Mouse (Mus musculus): ENCODE measurements around the gene Isoc2b. TPM values are rescaled to one million over a fixed set of nuclear protein-coding genes. Genes with fewer than 3 reads are reported as not detected.

The Isoc2b gene
- 2.9 and 3.3 TPM in 2 replicates for polyA plus RNA-seq (2014; fragmentation: Nextera tagmentation; extraction: Ambion mirVana)

DNA sequence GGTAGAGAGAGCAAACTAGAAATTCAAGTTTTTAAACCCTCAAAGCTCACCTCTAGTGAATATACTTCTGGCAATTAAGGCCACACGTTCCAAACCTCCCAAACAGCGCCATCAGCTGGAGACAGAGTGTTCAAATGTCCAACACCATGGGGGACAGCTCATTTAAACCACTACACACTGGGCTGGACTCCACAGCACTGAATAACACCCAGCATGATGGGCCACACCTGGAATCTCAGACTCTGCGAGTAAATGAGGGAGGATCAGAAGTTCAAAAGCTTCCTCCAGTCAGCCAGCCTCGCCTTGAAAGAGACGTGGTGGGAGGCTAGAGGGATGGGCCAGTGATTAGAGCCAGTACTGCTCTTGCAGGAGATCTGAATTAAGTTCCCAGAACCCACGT lies at the start of gene Isoc2b:
Isoc2b (minus strand) TSS at position 126 of the 400 bp plus-strand sequence.
- WGBS (ENCODE audit: insufficient replicate concordance) = 55% methylated on average over 6 of the region's 6 CpGs
- Histone ChIP-seq H3K4me1 (ENCODE audit: control insufficient read depth, insufficient read depth, low read length) (0 out of 2 replicates have a peak, but pooled peaks cover 3% of the 10 kb centered on the region), H3K4me3 (ENCODE audit: low read depth, low read length) (no peak within 1 kb of the TSS), H3K27me3 (ENCODE audit: control insufficient read depth, insufficient read depth, low read length) (no peaks in the 10 kb centered on the region), H3K9me3 (replicated peaks; ENCODE audit: control insufficient read depth, low read length) (peaks cover 2% of the 10 kb centered on the region; the same call in 1 of the 2 replicates), H3K9ac (ENCODE audit: low read depth, low read length) (no peak within 1 kb of the TSS), H3K27ac (ENCODE audit: low read depth, low read length) (no peak within 1 kb of the TSS), H3K4me2 (no peak within 1 kb of the TSS), H3K36me3 (ENCODE audit: control insufficient read depth, insufficient read depth, low read length) (no peaks in the 10 kb centered on the region)
- ATAC-seq (replicated peaks; ENCODE audit: insufficient number of reproducible peaks, low FRiP score, low TSS enrichment) = no peak

DNA sequence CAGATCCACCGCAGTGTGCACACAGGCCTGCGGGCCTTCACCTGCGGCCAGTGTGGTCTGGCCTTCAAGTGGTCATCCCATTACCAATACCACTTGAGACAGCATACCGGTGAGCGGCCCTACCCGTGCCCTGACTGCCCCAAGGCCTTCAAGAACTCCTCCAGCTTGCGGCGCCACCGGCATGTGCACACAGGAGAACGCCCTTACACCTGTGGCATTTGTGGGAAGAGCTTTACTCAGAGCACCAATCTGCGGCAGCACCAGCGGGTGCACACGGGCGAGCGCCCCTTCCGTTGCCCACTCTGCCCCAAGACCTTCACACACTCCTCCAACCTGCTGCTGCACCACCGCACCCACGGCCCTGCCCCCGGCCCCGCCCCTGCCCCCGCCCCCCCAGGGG lies 49.0 kb upstream of the Isoc2b start:
- ATAC-seq (replicated peaks; ENCODE audit: insufficient number of reproducible peaks, low FRiP score, low TSS enrichment) = no peak
- Histone ChIP-seq H3K9me3 (replicated peaks; ENCODE audit: control insufficient read depth, low read length) (no peaks in the 10 kb centered on the region), H3K27ac (ENCODE audit: low read depth, low read length) (no peak overlapping the region), H3K36me3 (ENCODE audit: control insufficient read depth, insufficient read depth, low read length) (peaks cover 29% of the 10 kb centered on the region), H3K27me3 (ENCODE audit: control insufficient read depth, insufficient read depth, low read length) (no peaks in the 10 kb centered on the region), H3K9ac (ENCODE audit: low read depth, low read length) (no peak overlapping the region), H3K4me3 (ENCODE audit: low read depth, low read length) (no peak overlapping the region), H3K4me2 (no peak overlapping the region), H3K4me1 (ENCODE audit: control insufficient read depth, insufficient read depth, low read length) (peaks cover 36% of the 10 kb centered on the region)
- WGBS (ENCODE audit: insufficient replicate concordance) = 87% methylated on average over 19 of the region's 21 CpGs

- Histone ChIP-seq H3K36me3 (ENCODE audit: control insufficient read depth, insufficient read depth, low read length) (peaks cover 29% of the 10 kb centered on the region), H3K4me3 (ENCODE audit: low read depth, low read length) (no peak overlapping the region), H3K27ac (ENCODE audit: low read depth, low read length) (no peak overlapping the region), H3K4me1 (ENCODE audit: control insufficient read depth, insufficient read depth, low read length) (peaks cover 31% of the 10 kb centered on the region), H3K9me3 (replicated peaks; ENCODE audit: control insufficient read depth, low read length) (no peaks in the 10 kb centered on the region), H3K4me2 (no peak overlapping the region), H3K27me3 (ENCODE audit: control insufficient read depth, insufficient read depth, low read length) (no peaks in the 10 kb centered on the region), H3K9ac (ENCODE audit: low read depth, low read length) (no peak overlapping the region)
- 91% methylated on average over 15 of the region's 15 CpGs for whole genome bisulfite sequencing (ENCODE audit: insufficient replicate concordance)
- ATAC-seq (replicated peaks; ENCODE audit: insufficient number of reproducible peaks, low FRiP score, low TSS enrichment) = no peak
Observed at GRCm38 (mm10) chr7:4918681-4919080, 48.6 kb upstream of the Isoc2b start.

DNA sequence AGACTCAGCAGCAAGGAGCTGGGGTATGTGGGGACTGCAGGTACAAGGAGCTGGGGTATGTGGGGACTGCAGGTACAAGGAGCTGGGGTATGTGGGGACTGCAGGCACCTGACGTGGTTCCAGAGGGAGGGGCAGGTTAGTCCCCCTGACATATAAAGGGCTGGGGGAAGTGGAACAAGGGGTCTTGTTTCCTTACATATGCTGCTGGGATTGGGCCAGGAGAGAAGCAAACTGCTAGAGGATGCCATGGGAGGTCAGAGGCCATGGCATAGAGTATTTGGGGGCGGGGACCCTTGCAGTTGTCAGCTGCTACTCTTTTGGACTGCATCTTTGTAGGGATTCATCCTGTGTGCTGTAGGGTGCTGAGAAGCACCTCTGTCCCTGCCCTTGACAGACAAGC lies 47.4 kb upstream of the Isoc2b start:
- Histone ChIP-seq H3K36me3 (ENCODE audit: control insufficient read depth, insufficient read depth, low read length) (peaks cover 29% of the 10 kb centered on the region), H3K27ac (ENCODE audit: low read depth, low read length) (no peak overlapping the region), H3K4me3 (ENCODE audit: low read depth, low read length) (no peak overlapping the region), H3K9me3 (replicated peaks; ENCODE audit: control insufficient read depth, low read length) (no peaks in the 10 kb centered on the region), H3K9ac (ENCODE audit: low read depth, low read length) (peak overlapping the region; percentile 28; the same call in 1 of the 2 replicates), H3K4me1 (ENCODE audit: control insufficient read depth, insufficient read depth, low read length) (peaks cover 21% of the 10 kb centered on the region), H3K27me3 (ENCODE audit: control insufficient read depth, insufficient read depth, low read length) (no peaks in the 10 kb centered on the region), H3K4me2 (no peak overlapping the region)
- 88% methylated on average over 2 of the region's 2 CpGs for WGBS (ENCODE audit: insufficient replicate concordance)
- no peak for ATAC-seq (replicated peaks; ENCODE audit: insufficient number of reproducible peaks, low FRiP score, low TSS enrichment)

DNA sequence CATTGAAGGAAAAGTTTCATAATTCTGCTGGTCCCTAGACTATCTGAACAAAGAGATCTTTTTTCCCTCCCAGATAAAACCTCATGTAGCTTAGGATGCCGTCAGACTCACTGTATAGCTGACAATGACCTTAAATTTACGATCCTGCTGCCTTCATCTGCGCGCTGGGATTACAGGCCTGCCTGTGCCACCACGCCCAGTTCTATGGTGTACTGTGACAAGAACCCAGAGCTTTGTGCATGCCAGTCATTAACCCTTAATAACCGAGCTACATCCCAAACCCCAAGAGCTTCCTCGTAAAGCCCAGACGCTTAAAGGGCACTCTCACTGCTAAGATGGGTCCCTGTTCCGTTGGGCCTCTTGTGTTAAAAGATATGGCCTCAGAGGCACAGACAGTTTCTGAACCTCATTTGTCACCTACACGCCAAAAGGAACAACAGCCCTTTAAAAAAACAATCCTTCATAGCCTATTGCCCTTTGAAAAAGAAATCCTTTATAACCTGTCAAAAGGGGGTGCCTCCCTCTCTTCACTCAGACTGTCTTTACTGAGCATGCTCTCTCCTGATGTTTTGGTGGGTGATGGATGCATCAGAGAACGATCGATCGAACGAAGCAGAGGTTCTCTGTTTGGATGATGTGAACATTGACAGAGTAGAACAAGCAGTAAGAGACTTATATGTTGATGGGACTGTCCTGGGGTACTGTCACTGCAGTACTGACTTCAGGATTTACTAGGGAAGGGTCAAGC lies 45.8 kb upstream of the Isoc2b start:
- Histone ChIP-seq H3K9ac (ENCODE audit: low read depth, low read length) (peak overlapping the region; percentile 97), H3K36me3 (ENCODE audit: control insufficient read depth, insufficient read depth, low read length) (peaks cover 28% of the 10 kb centered on the region), H3K27me3 (ENCODE audit: control insufficient read depth, insufficient read depth, low read length) (no peaks in the 10 kb centered on the region), H3K27ac (ENCODE audit: low read depth, low read length) (peak overlapping the region; percentile 93), H3K9me3 (replicated peaks; ENCODE audit: control insufficient read depth, low read length) (no peaks in the 10 kb centered on the region), H3K4me1 (ENCODE audit: control insufficient read depth, insufficient read depth, low read length) (peaks cover 9% of the 10 kb centered on the region), H3K4me2 (peak overlapping the region; percentile 62), H3K4me3 (ENCODE audit: low read depth, low read length) (peak overlapping the region; percentile 74)
- 25% methylated on average over 14 of the region's 14 CpGs for WGBS (ENCODE audit: insufficient replicate concordance)
- 0 out of 2 replicates have a peak, but pooled peaks have one; percentile 36 for ATAC-seq (replicated peaks; ENCODE audit: insufficient number of reproducible peaks, low FRiP score, low TSS enrichment)

- Histone ChIP-seq H3K4me1 (ENCODE audit: control insufficient read depth, insufficient read depth, low read length) (peaks cover 9% of the 10 kb centered on the region), H3K9ac (ENCODE audit: low read depth, low read length) (peak within 1 kb of the TSS; percentile 97), H3K27me3 (ENCODE audit: control insufficient read depth, insufficient read depth, low read length) (no peaks in the 10 kb centered on the region), H3K36me3 (ENCODE audit: control insufficient read depth, insufficient read depth, low read length) (peaks cover 24% of the 10 kb centered on the region), H3K4me3 (ENCODE audit: low read depth, low read length) (peak within 1 kb of the TSS; percentile 74), H3K4me2 (peak within 1 kb of the TSS; percentile 62), H3K9me3 (replicated peaks; ENCODE audit: control insufficient read depth, low read length) (no peaks in the 10 kb centered on the region), H3K27ac (ENCODE audit: low read depth, low read length) (peak within 1 kb of the TSS; percentile 93)
- peak; percentile 88 for ATAC-seq (replicated peaks; ENCODE audit: insufficient number of reproducible peaks, low FRiP score, low TSS enrichment)
- under 1% methylated on average over 53 of the region's 56 CpGs for WGBS (ENCODE audit: insufficient replicate concordance)
Observed at GRCm38 (mm10) chr7:4915007-4915665, 45.1 kb upstream of the Isoc2b start, which contains the start of gene Zfp628. Gene Zfp628 (plus strand): TSS chr7:4915217.

- Histone ChIP-seq H3K36me3 (ENCODE audit: control insufficient read depth, insufficient read depth, low read length) (no peaks in the 10 kb centered on the region), H3K9ac (ENCODE audit: low read depth, low read length) (no peak overlapping the region), H3K4me2 (no peak overlapping the region), H3K4me1 (ENCODE audit: control insufficient read depth, insufficient read depth, low read length) (peaks cover 9% of the 10 kb centered on the region), H3K27ac (ENCODE audit: low read depth, low read length) (no peak overlapping the region), H3K4me3 (ENCODE audit: low read depth, low read length) (no peak overlapping the region), H3K9me3 (replicated peaks; ENCODE audit: control insufficient read depth, low read length) (no peaks in the 10 kb centered on the region), H3K27me3 (ENCODE audit: control insufficient read depth, insufficient read depth, low read length) (no peaks in the 10 kb centered on the region)
- WGBS (ENCODE audit: insufficient replicate concordance) = 56% methylated on average over 5 of the region's 5 CpGs
- ATAC-seq (replicated peaks; ENCODE audit: insufficient number of reproducible peaks, low FRiP score, low TSS enrichment) = no peak
Observed at GRCm38 (mm10) chr7:4912248-4912647, 42.2 kb upstream of the Isoc2b start.

DNA sequence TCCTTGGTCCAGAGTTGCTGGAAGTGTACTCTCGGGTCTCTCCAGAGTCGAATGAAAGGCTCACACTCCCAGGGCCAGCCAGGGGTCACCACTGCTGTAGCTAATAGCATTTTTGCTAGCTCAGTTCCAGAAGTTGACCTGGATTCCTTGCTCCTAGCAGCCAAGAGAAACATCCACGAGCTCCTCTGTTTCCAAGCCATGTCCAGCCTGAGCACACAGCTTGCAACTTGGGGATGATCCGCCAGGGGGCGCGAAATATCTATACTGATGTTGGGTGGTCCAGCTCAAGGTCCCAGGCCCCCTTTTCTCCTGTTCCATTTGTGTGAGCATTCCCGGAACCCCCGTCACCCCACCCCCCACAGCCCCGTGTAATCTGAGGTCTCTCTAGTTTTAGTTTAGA lies 41.5 kb upstream of the Isoc2b start:
- Histone ChIP-seq H3K27me3 (ENCODE audit: control insufficient read depth, insufficient read depth, low read length) (no peaks in the 10 kb centered on the region), H3K9me3 (replicated peaks; ENCODE audit: control insufficient read depth, low read length) (no peaks in the 10 kb centered on the region), H3K4me2 (no peak overlapping the region), H3K4me3 (ENCODE audit: low read depth, low read length) (no peak overlapping the region), H3K9ac (ENCODE audit: low read depth, low read length) (no peak overlapping the region), H3K27ac (ENCODE audit: low read depth, low read length) (no peak overlapping the region), H3K36me3 (ENCODE audit: control insufficient read depth, insufficient read depth, low read length) (no peaks in the 10 kb centered on the region), H3K4me1 (ENCODE audit: control insufficient read depth, insufficient read depth, low read length) (peaks cover 6% of the 10 kb centered on the region)
- no peak for ATAC-seq (replicated peaks; ENCODE audit: insufficient number of reproducible peaks, low FRiP score, low TSS enrichment)
- WGBS (ENCODE audit: insufficient replicate concordance) = 34% methylated on average over 9 of the region's 9 CpGs
